Mouse (Mus musculus) embryonic facial prominence, embryonic 10.5 days (tissue): ENCODE measurements around the gene Cd3eap. TPM values are rescaled to one million over a fixed set of nuclear protein-coding genes. Genes with fewer than 3 reads are reported as not detected.

Experiments used
- DNase-seq: peaks from one replicate; pipeline ENCODE4 v3.0.0-alpha.2; 2017; ENCODE audit warnings: low spot score
- H3K27ac ChIP-seq: fragments of 300-500 bp; sonication (generic); replicated peaks from 2 replicates; pipeline ENCODE4 v1.5.1; 2016; ENCODE audit warnings: mild to moderate bottlenecking
- H3K27me3 ChIP-seq: fragments of 300-500 bp; sonication (generic); replicated peaks from 2 replicates; pipeline ENCODE4 v1.6.1; 2016; ENCODE audit warnings: low read depth, mild to moderate bottlenecking; ENCODE audit not compliant: poor library complexity, severe bottlenecking
- H3K36me3 ChIP-seq: fragments of 300-500 bp; sonication (generic); replicated peaks from 2 replicates; pipeline ENCODE4 v1.6.1; 2016; ENCODE audit warnings: mild to moderate bottlenecking, moderate library complexity
- H3K4me1 ChIP-seq: fragments of 300-500 bp; sonication (generic); 2 replicates; pipeline ENCODE4 v1.6.1; 2016
- H3K4me3 ChIP-seq: fragments of 300-500 bp; sonication (generic); 2 replicates; pipeline ENCODE4 v1.5.1; 2016; ENCODE audit warnings: mild to moderate bottlenecking, moderate library complexity
- H3K9me3 ChIP-seq: fragments of 300-500 bp; sonication (generic); 2 replicates; pipeline ENCODE4 v1.6.1; 2016; ENCODE audit warnings: mild to moderate bottlenecking
- WGBS: fragments of 180-500 bp; shearing (Covaris S2); methylation state at CpG from one replicate; pipeline ENCODE4 v1.1.7; 2016; 5-methylcytosine and 5-hydroxymethylcytosine counted together
- polyA plus RNA-seq: library from polyadenylated mRNA; unstranded; fragments of >200 nt; fragmentation: Nextera tagmentation; extraction: Ambion mirVana; gene quantifications from 2 replicates; pipeline ENCODE4 v1.2.1, GENCODE M21; 2016

Cd3eap gene
- polyA plus RNA-seq, 1 experiment from 2014 or later = 28.9 TPM

DNA sequence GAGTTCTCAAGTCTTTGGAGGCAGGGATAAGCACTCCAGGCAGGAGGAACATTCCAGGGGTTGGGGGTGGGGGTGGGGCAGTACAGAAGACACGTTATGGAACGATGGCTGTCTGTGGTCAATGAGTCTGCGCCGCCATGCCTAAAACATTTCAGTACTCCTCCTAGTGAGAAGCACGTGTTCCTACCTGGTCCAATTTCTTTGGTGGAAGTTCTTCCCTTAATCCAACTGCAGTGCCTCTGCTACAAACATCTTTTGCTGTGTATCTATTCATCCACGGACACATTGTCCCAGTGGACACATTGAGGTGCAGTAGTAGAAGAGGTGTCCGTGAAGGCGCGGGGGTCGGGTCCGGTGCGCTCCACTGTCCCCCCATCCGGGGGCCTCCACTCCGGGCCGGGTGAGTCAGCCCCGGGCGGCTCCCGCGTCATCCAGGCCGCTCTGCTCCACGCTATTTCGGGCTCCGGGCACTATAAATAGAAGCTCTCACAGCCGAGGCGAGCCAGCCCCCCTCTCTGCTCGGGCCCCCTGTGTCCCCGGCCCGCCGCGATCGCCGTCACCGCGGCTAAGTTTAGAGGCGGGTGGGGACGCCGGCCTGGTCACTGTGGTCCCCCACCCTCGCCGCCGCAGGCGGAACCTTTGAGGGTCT is 17.4 kb downstream of the Cd3eap start:
- H3K27ac ChIP-seq = peak overlapping the region; percentile 57; the same call in 1 of the 2 replicates
- peaks cover 19% of the 10 kb centered on the region for H3K27me3 ChIP-seq
- H3K4me1 ChIP-seq = peaks cover 46% of the 10 kb centered on the region
- DNase-seq = peak; percentile 58
- H3K4me3 ChIP-seq = peak overlapping the region; percentile 68
- H3K9me3 ChIP-seq = no peaks in the 10 kb centered on the region
- WGBS = 1% methylated on average over 41 of the region's 41 CpGs
- 0 out of 2 replicates have a peak, but pooled peaks cover 1% of the 10 kb centered on the region for H3K36me3 ChIP-seq

DNA sequence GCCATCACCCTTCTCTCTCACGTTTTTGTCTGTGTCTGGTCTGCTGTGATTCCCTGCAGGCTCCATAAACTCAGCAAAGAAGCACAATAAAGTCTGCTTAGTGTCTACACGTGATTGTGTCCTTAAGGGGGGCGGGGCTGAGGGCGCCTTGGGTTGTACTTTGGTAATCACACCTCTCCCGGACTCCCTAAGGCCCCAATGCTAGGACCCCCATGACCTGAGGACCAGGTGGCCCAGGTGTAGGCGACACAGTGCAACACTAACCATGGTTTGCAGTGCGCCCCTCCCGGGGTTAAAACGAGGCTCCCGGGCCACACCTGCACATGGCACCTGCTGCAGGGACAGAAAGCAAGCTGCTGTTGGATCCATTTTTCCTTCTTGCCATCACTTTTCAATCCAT is 18.0 kb downstream of the Cd3eap start:
- H3K27me3 ChIP-seq = peaks cover 19% of the 10 kb centered on the region
- DNase-seq = no peak
- H3K36me3 ChIP-seq = no peaks in the 10 kb centered on the region
- H3K27ac ChIP-seq = no peak overlapping the region
- H3K4me3 ChIP-seq = peak overlapping the region; percentile 68
- H3K9me3 ChIP-seq = no peaks in the 10 kb centered on the region
- H3K4me1 ChIP-seq = peaks cover 43% of the 10 kb centered on the region
- 25% methylated on average over 10 of the region's 10 CpGs for WGBS

DNA sequence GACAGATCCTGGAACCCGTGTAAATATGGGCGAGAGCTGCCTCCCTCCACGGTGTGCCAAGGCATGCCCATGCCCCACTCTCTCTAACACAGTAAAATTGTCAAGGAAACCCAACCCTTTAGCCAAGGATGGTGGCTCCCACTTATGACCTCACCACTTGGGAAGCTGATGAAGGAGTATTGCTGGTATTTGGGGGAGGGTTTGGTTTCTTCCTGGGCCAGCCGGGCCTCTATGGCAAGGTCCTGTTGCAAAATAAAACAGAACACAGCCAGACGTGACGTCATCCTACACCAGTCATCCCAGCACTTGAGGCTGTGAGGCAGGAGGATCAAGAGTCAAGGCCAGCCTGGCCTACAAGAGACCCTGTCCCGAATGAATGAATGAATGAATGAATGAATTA is 20.7 kb downstream of the Cd3eap start:
- H3K9me3 ChIP-seq = no peaks in the 10 kb centered on the region
- H3K36me3 ChIP-seq = no peaks in the 10 kb centered on the region
- 76% methylated on average over 7 of the region's 7 CpGs for WGBS
- H3K4me1 ChIP-seq = peaks cover 31% of the 10 kb centered on the region
- H3K4me3 ChIP-seq = no peak overlapping the region
- peaks cover 28% of the 10 kb centered on the region for H3K27me3 ChIP-seq
- no peak for DNase-seq
- no peak overlapping the region for H3K27ac ChIP-seq

DNA sequence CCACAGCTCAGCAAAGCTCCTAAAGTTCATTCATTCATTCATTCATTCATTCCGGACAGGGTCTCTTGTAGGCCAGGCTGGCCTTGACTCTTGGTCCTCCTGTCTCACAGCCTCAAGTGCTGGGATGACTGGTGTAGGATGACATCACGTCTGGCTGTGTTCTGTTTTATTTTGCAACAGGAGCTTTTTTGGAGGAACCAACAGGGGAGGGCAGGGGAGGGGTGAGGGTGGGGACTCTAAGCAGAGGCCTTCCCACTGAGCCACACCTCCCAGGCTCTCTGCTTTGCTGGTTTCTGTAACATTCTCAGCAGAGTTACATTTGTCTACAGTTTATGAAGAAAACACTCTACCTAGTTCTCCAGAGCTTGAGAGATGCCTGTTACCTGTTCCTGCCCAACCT is 21.2 kb downstream of the Cd3eap start:
- Histone ChIP-seq H3K9me3 (no peaks in the 10 kb centered on the region), H3K4me1 (peaks cover 33% of the 10 kb centered on the region), H3K27ac (no peak overlapping the region), H3K36me3 (no peaks in the 10 kb centered on the region), H3K27me3 (peaks cover 28% of the 10 kb centered on the region), H3K4me3 (no peak overlapping the region)
- no peak for DNase-seq
- 62% methylated on average over 2 of the region's 2 CpGs for WGBS

DNA sequence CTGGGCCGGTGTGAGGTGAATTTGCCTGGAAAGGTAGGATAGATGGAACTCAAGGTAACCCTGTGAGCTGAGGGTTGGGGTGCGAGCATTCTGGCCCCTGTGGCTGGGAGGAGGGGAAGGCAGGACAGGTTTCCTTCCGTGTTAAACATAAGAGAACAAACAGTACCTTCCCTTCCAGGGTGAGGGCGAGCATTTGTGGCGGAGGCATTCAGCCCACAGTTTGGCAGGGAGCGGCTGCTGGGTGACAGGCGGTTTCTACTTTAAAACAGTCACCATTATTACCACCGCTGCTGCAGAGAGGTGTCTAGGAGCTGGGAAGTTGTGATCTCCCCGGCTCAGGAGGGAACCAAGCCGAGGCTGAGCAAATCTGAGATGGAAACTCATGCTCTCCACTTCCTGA is 22.2 kb downstream of the Cd3eap start:
- no peaks in the 10 kb centered on the region for H3K36me3 ChIP-seq
- 63% methylated on average over 10 of the region's 10 CpGs for WGBS
- no peak overlapping the region for H3K27ac ChIP-seq
- H3K4me3 ChIP-seq = no peak overlapping the region
- H3K27me3 ChIP-seq = peaks cover 29% of the 10 kb centered on the region
- H3K9me3 ChIP-seq = no peaks in the 10 kb centered on the region
- DNase-seq = no peak
- peaks cover 30% of the 10 kb centered on the region for H3K4me1 ChIP-seq

DNA sequence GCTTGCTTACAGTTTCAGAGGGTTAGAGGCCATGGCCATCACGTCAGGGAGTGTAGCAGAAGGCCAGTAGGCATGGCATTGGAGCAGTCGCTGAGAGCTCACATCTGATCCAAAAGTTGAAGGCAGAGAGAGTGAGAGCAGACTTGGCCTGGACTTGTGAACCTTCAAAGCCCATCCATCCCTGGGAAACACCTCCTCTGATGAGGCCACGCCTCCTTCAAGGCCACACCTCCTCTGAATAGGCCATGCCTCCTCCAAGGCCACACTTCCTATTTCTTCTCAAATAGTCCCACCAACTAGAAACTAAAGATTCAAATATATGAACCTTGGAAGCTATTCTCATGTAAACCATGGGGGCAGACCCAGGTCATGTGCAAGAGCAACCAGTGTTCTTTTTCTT is 23.7 kb downstream of the Cd3eap start:
- Histone ChIP-seq H3K9me3 (no peaks in the 10 kb centered on the region), H3K4me3 (no peak overlapping the region), H3K36me3 (no peaks in the 10 kb centered on the region), H3K27ac (no peak overlapping the region), H3K4me1 (peaks cover 19% of the 10 kb centered on the region), H3K27me3 (peaks cover 27% of the 10 kb centered on the region)
- no peak for DNase-seq
- WGBS = 42% methylated on average over 3 of the region's 3 CpGs

DNA sequence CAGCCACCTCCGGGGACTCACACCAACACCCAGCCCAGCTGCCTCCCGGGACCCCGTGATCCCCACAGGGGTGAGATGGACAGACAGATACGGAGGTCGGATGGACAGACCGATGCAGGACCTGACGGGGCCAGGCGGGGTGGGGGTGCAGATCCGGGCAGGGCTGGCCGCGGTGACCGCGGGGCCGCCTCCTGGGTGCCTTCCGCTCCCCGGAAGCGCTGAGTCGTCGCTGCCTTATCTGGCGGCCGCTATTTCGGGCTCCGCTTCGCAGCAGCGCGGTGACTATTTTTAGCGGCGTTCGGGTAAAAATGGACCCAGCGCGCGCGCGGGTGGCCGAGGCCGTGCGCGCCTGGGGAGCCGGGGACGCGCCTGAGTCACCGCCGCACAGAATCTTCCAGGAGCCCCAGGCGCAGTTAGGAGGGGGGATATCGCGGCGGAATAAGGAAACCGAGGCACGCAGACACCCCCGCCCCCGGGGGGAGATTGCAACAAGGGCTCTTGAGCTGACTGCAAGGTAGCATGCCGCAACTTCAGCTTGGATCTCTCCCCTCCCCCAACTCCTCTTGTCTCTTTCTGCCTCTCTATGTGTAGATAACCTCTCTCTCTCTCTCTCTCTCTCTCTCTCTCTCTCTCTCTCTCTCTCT is 26.5 kb downstream of the Cd3eap start:
- peak overlapping the region; percentile 84 for H3K27ac ChIP-seq
- peak overlapping the region; percentile 69 for H3K4me3 ChIP-seq

DNA sequence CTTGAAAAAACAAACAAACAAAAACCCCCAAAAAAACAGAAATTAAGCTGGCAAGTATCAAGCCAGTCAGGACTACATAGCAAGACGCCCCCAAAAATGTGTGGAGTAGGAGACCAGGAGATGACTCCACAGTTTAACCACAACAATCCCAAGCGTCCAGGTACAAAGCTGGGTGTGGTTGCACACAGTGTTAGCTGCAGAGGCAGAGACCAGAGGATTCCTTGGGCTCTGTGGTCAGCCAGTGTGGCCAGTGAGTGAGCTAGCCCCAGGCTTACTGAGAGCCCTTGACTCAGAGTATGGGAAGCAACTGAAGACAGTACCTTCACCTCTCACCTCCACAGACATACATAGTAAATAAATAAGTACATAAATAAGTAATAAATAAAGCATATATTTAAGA is 27.4 kb downstream of the Cd3eap start:
- H3K4me3 ChIP-seq = peak overlapping the region; percentile 16; the same call in 1 of the 2 replicates

More for the DNA sequence above, 26.5 kb downstream of the Cd3eap start:
- no peaks in the 10 kb centered on the region for H3K9me3 ChIP-seq
- DNase-seq = peak; percentile 68
- H3K36me3 ChIP-seq = no peaks in the 10 kb centered on the region
- peaks cover 16% of the 10 kb centered on the region for H3K4me1 ChIP-seq
- under 1% methylated on average over 52 of the region's 52 CpGs for WGBS
- H3K27me3 ChIP-seq = peaks cover 39% of the 10 kb centered on the region

DNA sequence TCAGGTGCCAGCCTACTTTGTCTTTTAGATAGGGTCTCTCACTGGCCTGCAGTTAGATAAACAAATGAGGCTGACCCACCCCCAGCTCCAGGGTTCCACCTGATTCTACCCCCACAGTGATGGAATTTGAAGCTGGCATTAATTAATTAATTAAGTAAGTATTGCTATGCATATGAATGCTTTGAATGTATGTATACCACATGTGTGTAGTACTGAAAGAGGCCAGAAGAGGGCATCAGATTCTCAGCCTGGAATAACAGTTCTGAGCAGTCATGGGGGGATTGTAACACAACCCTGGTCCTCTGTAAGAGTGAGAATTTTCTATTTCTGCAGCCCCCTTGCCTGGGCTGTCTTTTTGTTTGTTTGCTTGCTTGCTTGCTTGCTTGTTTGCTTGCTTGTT is 30.9 kb downstream of the Cd3eap start:
- peaks cover 32% of the 10 kb centered on the region for H3K4me1 ChIP-seq
- H3K9me3 ChIP-seq = no peaks in the 10 kb centered on the region
- no peak overlapping the region for H3K27ac ChIP-seq
- no peak overlapping the region for H3K4me3 ChIP-seq
- peaks cover 38% of the 10 kb centered on the region for H3K27me3 ChIP-seq
- no peak for DNase-seq
- no peaks in the 10 kb centered on the region for H3K36me3 ChIP-seq

More for the DNA sequence above, 27.4 kb downstream of the Cd3eap start:
- DNase-seq = no peak
- H3K36me3 ChIP-seq = no peaks in the 10 kb centered on the region
- H3K4me1 ChIP-seq = peaks cover 25% of the 10 kb centered on the region
- peaks cover 39% of the 10 kb centered on the region for H3K27me3 ChIP-seq
- H3K9me3 ChIP-seq = no peaks in the 10 kb centered on the region
- no peak overlapping the region for H3K27ac ChIP-seq
- WGBS = 65% methylated on average over 2 of the region's 2 CpGs

DNA sequence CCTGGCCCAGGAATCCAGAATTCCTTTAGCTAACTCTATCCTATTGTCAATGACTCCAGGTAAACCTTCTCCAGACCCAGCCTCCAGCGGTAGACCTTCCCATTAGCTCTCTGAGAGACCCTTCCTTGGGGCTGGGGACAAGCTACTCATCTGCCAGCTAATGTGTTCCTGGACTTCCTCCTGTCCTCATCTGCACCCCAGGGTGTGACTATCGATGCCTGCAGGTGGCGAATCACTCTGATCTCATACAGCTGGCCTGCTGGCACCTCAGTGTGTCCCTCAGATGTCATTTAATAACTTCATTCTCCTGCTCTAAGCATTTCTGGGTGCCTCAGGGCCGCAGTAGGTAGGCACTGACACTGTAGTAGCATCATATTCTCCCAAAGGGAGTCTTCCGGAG is 31.5 kb downstream of the Cd3eap start:
- H3K27me3 ChIP-seq = peaks cover 42% of the 10 kb centered on the region
- no peak for DNase-seq
- H3K4me3 ChIP-seq = no peak overlapping the region
- WGBS = 77% methylated on average over 5 of the region's 5 CpGs
- no peaks in the 10 kb centered on the region for H3K9me3 ChIP-seq
- no peaks in the 10 kb centered on the region for H3K36me3 ChIP-seq
- H3K27ac ChIP-seq = 0 out of 2 replicates have a peak overlapping the region, but pooled peaks have one; percentile 78
- peaks cover 27% of the 10 kb centered on the region for H3K4me1 ChIP-seq

DNA sequence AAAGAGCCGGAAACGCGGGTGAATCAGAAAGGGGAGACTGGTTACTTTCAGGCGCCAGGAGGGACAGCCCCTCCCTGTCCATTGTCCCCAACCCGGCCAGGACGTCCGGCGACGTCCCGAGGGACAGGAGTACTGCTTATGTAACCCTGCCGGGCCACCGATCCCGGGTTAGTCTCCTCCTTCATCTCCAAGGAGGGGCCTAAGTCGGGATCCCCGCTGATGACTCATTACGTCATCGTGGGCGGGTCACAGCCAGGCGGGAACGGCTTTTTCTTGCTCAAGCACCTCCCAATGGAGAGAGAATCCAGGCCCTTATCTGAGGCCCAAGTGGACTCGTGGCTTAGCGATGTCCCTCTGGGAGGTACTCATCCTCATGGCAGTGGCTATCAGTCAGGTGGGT is 32.2 kb downstream of the Cd3eap start:
- H3K27ac ChIP-seq = peak overlapping the region; percentile 78

DNA sequence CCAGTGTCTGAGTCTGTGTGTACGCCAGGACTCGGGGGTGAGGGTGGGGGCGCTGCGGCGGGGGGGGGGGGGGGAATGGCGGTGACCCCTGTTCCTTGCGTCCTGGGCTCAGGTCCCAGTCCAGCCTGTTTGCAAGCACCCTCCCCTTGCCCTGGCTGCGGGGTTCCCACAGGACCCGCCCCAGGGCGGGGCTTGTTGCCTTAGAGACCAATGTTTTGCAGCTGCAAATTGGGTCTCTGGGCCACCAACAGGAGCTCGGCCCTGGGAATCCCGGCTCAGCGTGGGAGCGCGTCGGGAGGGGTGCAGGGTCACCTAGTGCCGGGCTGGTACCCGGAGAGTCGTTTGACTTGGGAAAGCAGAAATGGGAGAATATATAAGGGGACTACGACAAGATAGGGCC is 32.9 kb downstream of the Cd3eap start:
- DNase-seq = peak; percentile 93
- no peaks in the 10 kb centered on the region for H3K36me3 ChIP-seq
- peaks cover 31% of the 10 kb centered on the region for H3K4me1 ChIP-seq
- H3K27me3 ChIP-seq = peaks cover 40% of the 10 kb centered on the region
- H3K27ac ChIP-seq = peak overlapping the region; percentile 78
- peak overlapping the region; percentile 58 for H3K4me3 ChIP-seq
- under 1% methylated on average over 20 of the region's 20 CpGs for WGBS
- H3K9me3 ChIP-seq = no peaks in the 10 kb centered on the region

More for the DNA sequence above, 32.2 kb downstream of the Cd3eap start:
- Histone ChIP-seq H3K27me3 (peaks cover 42% of the 10 kb centered on the region), H3K4me1 (peaks cover 25% of the 10 kb centered on the region), H3K4me3 (peak overlapping the region; percentile 58), H3K36me3 (no peaks in the 10 kb centered on the region), H3K9me3 (no peaks in the 10 kb centered on the region)
- DNase-seq = peak; percentile 90
- WGBS = under 1% methylated on average over 22 of the region's 22 CpGs
